Mouse (Mus musculus) spleen, embryonic (tissue): Measurements from ENCODE around the gene Clec12a.
"Not testable (repeated sequence)": the region's sequence is repeated elsewhere in the genome, so short reads cannot be mapped to it uniquely, and the experiment has no call there.

ENCODE experiments used
- CTCF ChIA-PET: fragments of 350-600 bp; sonication (Branson Sonifier 250); formaldehyde crosslinking; loops from one replicate; lab custom pipeline; 2022; lab: Charles Lee

Clec12a gene

GRCm38 (mm10) chr6:129342391-129342790 is at the start of gene Clec12a:
Clec12a (plus strand) TSS chr6:129342691.
- CTCF ChIA-PET = not testable (repeated sequence)

- CTCF ChIA-PET = interaction anchor here (0.6 kb wide), 1 partner anchor 9 kb away, joined by 3 read pairs; no protein-coding TSS in a partner anchor
Observed at GRCm38 (mm10) chr6:129304180-129304579, 38.3 kb upstream of the Clec12a start.

GRCm38 (mm10) chr6:129312499-129312898 is 30.0 kb upstream of the Clec12a start:
- CTCF ChIA-PET = no interaction called here

GRCm38 (mm10) chr6:129314655-129315168 is 27.8 kb upstream of the Clec12a start:
- CTCF ChIA-PET = no interaction called here

- CTCF ChIA-PET = no interaction called here
Observed at GRCm38 (mm10) chr6:129315698-129316097, 26.8 kb upstream of the Clec12a start.

GRCm38 (mm10) chr6:129316463-129316862 is 26.0 kb upstream of the Clec12a start:
- CTCF ChIA-PET = no interaction called here

GRCm38 (mm10) chr6:129318395-129318794 is 24.1 kb upstream of the Clec12a start:
- CTCF ChIA-PET = interaction anchor here (1.1 kb wide), 1 partner anchor 9 kb away, joined by 3 read pairs; no protein-coding TSS in a partner anchor

- CTCF ChIA-PET = interaction anchor here (0.6 kb wide), 1 partner anchor 54 kb away, joined by 3 read pairs; no protein-coding TSS in a partner anchor
Observed at GRCm38 (mm10) chr6:129319331-129319730, 23.2 kb upstream of the Clec12a start.

- CTCF ChIA-PET = interaction anchor here (1.1 kb wide), 2 partner anchors 47 to 66 kb away, joined by 3 to 4 read pairs; no protein-coding TSS in a partner anchor
Observed at GRCm38 (mm10) chr6:129326016-129326415, 16.5 kb upstream of the Clec12a start.

GRCm38 (mm10) chr6:129326568-129327150 is 15.8 kb upstream of the Clec12a start:
- CTCF ChIA-PET = interaction anchor here (0.9 to 1.1 kb wide), 3 partner anchors 46 to 66 kb away, joined by 3 to 4 read pairs (median 3); no protein-coding TSS in a partner anchor

GRCm38 (mm10) chr6:129331610-129332009 is 10.9 kb upstream of the Clec12a start, which contains the start of gene 4922502D21Rik:
4922502D21Rik (minus strand) TSS chr6:129331796.
- CTCF ChIA-PET = interaction anchor here (1.2 to 2.0 kb wide), 2 partner anchors 28 to 34 kb away, joined by 4 to 5 read pairs; no protein-coding TSS in a partner anchor

GRCm38 (mm10) chr6:129333674-129334078 is 8.8 kb upstream of the Clec12a start:
- CTCF ChIA-PET = interaction anchor here (0.6 to 1.4 kb wide), 3 partner anchors 8 to 31 kb away, joined by 4 to 8 read pairs (median 5); no protein-coding TSS in a partner anchor

- CTCF ChIA-PET = no interaction called here
Observed at GRCm38 (mm10) chr6:129337751-129338150, 4.7 kb upstream of the Clec12a start.

GRCm38 (mm10) chr6:129344408-129344807 is 1.9 kb downstream of the Clec12a start:
- CTCF ChIA-PET = interaction anchor here (0.6 to 0.9 kb wide), 2 partner anchors 12 to 212 kb away, joined by 3 to 10 read pairs; no protein-coding TSS in a partner anchor

- CTCF ChIA-PET = interaction anchor here (0.6 to 0.8 kb wide), 2 partner anchors 77 to 82 kb away, joined by 3 to 5 read pairs; no protein-coding TSS in a partner anchor
Observed at GRCm38 (mm10) chr6:129349524-129350352, 7.2 kb downstream of the Clec12a start.

- CTCF ChIA-PET = interaction anchor here (0.9 kb wide), 1 partner anchor 11 kb away, joined by 3 read pairs; no protein-coding TSS in a partner anchor
Observed at GRCm38 (mm10) chr6:129351091-129351490, 8.6 kb downstream of the Clec12a start.

GRCm38 (mm10) chr6:129355774-129356173 is 13.3 kb downstream of the Clec12a start:
- CTCF ChIA-PET = no interaction called here

GRCm38 (mm10) chr6:129356430-129356829 is 13.9 kb downstream of the Clec12a start:
- CTCF ChIA-PET = no interaction called here

GRCm38 (mm10) chr6:129359515-129359914 is 17.0 kb downstream of the Clec12a start:
- CTCF ChIA-PET = interaction anchor here (0.8 kb wide), 1 partner anchor 27 kb away, joined by 4 read pairs; no protein-coding TSS in a partner anchor

GRCm38 (mm10) chr6:129363942-129364341 is 21.5 kb downstream of the Clec12a start:
- CTCF ChIA-PET = interaction anchor here (2.3 kb wide), 1 partner anchor 29 kb away, joined by 8 read pairs; no protein-coding TSS in a partner anchor

- CTCF ChIA-PET = interaction anchor here (0.7 to 2.3 kb wide), 4 partner anchors 11 to 104 kb away, joined by 3 to 8 read pairs (median 4); partner anchors contain the start of gene 4922502D21Rik
Observed at GRCm38 (mm10) chr6:129365959-129366359, 23.5 kb downstream of the Clec12a start.
